Mouse (Mus musculus): Measurements from ENCODE around the gene Fam83f.

Gene Fam83f

DNA sequence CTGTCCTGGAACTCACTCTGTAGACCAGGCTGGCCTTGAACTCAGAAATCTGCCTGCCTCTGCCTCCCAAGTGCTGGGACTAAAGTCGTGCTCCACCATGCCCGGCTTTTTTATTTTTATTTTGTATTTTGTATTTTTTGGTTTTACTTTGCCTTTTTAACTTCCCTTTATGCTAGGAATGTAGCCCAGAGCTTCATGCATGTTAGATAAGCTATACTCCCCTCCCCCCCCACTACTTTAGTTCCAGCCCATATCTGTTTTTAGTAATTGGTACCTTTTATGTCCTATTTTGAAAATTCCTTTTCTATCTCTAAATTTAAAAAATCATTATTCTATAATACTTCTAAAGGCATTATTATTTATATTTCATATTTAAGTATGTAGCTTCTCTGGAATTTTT, 66.6 kb downstream of the Fam83f start:
- in situ Hi-C loops (cut with MboI, MseI): no loop called here

DNA sequence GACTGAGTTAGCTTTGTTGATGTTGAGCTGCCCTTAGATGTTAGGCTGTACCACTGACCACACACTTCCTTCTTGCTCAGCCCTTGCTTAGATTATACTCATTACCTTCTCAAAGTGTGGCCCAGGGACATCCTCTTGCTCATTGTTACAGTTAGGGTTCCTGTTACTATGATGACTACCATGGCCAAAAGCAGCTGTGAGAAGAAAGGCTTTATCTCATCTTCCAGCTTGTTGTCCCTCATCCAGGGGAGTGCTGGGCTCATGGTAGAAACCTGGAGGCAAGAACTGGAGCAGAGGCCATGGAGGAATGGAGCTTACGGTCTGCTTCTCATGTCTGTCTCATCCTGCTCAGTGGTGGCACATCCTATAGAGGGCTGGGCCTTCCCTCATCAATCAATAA, 68.3 kb downstream of the Fam83f start:
- in situ Hi-C loops (cut with MboI, MseI): loop anchor here in 1 of 2 experiments (5.0 kb wide), 1 partner anchor 33 kb away; no protein-coding TSS in a partner anchor

DNA sequence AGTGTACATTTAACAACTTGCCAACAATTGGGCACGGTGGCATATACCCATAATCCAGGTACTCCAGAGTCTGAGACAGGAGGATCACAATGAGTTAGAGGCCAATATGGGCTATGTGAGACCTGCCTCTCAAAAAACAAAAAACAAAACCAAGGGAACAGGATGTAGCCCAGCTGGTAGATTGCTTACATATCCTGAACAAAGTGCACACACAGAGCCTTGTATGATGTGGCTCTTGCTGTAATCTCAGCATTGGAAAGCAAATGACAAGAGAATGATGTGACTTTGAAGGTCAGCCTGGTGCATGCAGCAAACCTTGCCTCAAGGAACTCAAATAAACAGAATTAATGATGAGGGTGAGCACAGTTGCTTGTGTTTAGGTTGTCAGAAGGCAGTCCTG, 70.2 kb downstream of the Fam83f start:
- in situ Hi-C loops (cut with MboI, MseI): loop anchor here in 1 of 2 experiments (5.0 kb wide), 1 partner anchor 35 kb away; no protein-coding TSS in a partner anchor

DNA sequence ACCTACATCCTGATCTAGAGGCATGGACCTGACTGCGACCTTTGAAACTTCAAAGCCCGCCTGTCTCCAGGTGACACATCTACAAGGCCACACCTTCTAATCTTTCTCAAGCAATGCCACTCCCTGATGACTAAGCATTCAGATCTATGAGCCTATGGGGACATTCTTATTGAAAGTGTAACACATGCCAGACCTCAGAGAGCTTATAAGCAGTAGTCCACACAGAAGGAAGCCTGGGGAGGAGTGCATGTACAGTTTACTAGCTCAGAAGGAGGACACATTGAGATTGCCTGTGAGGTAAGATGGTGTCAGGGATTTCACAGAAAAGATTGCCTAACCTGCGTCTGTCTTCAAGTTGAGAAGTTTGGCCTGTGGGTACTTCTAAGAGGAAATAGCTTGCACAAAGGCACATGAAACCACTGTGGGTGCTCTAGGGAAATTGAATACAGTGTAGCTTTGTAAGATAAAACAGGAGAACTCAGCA, 71.4 kb downstream of the Fam83f start:
- in situ Hi-C loops (cut with MboI, MseI): loop anchor here in 1 of 2 experiments (5.0 kb wide), 1 partner anchor 36 kb away; no protein-coding TSS in a partner anchor

DNA sequence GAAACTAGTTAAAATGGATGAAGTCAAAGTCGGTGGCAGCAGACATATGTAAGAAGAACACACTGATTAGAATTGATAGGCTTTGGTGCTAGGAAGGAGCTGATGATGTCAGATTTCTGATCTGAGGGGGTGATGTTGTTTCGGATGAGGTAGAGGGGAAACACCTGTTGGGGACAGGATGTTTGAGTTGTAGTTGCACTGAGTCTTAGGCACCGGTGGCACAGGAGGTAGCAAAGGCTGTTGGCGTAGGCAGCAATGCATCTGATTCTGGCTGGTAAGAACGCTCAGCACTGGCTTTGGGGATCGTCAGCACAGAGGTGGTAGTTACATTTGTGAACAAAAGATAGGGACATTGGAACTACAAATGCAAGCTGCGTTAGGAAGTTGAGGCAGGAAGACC, 72.0 kb downstream of the Fam83f start:
- in situ Hi-C loops (cut with MboI, MseI): loop anchor here in 1 of 2 experiments (5.0 kb wide), 1 partner anchor 36 kb away; no protein-coding TSS in a partner anchor

DNA sequence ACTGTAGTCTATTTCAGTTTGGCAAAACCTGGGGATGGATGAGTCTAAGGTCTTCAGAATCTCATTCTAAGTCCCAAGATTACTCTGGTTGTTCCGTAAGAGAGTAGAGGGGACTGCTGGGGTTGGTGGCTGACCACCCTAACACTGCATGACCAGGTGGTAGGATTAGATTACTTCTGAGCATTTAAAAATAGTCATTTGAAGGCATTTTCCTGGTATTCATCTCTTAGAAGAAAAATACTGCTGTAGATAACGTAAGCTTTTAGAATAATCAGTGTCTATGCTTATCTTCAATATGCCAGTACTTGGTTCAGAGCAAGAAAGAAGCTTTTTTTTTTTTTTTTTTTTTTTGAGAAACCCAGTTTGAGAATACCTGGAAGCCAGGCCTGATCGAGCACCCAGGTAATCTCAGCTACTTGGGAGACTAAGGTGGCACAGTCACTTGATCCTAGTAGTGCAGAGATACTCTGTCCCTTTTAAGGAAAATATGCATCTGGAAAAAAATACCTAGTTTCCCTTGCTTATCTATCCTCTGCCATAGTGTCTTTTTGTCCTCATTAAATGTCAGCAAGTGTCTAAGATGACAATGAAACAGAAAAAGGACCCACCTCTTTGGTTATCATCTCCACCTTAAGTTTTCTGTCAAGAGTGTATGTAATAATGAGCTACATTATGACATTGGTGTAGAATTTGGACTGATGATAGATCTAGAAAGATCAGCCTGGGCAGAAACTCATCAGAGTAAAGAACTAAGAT, 73.2 kb downstream of the Fam83f start:
- in situ Hi-C loops (cut with MboI, MseI): loop anchor here in 1 of 2 experiments (5.0 kb wide), 1 partner anchor 38 kb away; no protein-coding TSS in a partner anchor

DNA sequence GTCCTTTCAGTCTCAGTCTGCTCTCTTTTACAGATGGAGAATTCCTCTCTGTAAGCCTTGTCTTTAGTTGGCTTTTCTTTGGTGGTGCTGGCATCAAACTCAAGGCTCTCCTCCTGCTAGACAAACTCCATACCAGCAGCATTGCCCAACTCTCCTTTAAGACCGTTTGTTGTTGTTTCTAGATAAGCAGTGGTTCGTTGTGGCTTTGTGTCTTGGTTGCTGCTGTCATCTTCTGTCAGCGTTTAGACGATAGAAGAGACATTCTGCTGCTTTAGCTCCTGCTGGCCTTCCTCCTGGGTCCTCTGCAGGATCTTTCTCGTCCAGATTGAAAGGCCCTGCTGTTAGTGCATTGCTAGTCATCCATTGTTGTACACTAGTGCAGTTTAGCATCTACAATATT, 77.3 kb downstream of the Fam83f start:
- in situ Hi-C loops (cut with MboI, MseI): no loop called here
